Mouse (Mus musculus): ENCODE measurements at regions not wholly inside any gene's neighbourhood (a gene's known extent, or its start where the extent isn't known, plus 50 kb on each side); places are given as distances from the start of the nearest gene placed in this dataset.

DNA sequence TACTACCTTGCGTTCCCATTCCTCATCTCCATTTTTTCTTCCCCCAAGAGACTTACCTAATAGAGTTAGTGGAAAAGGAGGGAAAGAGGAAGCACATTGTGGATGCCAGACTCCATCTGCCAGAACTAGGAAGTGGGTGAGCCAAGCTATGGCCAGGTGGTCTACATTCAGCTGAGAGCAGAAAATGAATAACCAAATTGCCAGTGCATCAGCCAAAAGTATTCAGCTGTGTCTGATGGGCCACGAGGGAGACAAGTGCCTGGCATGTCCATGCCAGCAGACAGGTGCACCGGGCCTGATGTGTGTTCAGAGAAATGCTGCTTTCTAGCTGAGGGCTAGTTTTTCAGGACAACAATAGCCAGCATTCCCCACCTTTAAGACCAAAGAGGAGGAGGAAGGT, 126.4 kb downstream of the Tomm20 start:
- TF ChIP-seq POLR2A (IDR thresholded peaks at IDR 0.05; ENCODE audit: insufficient read depth, low read depth, low read length), result no peak
- TF ChIP-seq CTCF (IDR thresholded peaks at IDR 0.05; ENCODE audit: insufficient read depth, low read depth, low read length), result no peak

Data from olfactory bulb, adult 2 months (tissue).